Mouse (Mus musculus) CD4-positive naive resting alpha-beta T cell, adult 76 days (primary cell): Measurements from ENCODE around the gene Gm17019. TPM values are rescaled to one million over a fixed set of nuclear protein-coding genes. Genes with fewer than 3 reads are reported as not detected.

Source experiments
- total RNA-seq: library from RNA; stranded (reverse); gene quantifications from one replicate; pipeline ENCODE4 v1.2.4, GENCODE M21; 2023

Gene Gm17019
- total RNA-seq, result not detected

DNA sequence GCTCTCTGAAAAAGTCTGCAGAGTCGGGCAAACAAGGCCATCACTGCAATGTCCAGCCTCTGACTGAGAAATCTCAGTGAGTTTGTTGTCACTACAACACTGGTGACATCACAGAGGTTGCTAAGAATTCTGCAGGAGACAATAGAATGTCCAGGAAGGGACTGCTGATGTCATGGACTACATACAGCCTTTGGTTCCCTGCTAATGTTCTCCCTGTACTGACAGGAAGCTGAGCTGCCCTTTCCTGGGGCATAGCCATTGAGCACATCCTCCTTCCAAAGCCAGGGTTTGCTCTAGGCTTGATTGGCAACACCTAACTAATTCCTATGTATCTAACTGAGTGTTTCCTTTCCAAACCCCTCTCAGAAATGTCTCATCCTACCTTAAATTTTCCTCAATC, at the start of gene Gm17019:
Gene Gm17019, minus strand, starts transcription at position 101 of the 400 bp plus-strand sequence.

Other genes starting within 250 kb of the Gm17019 start
- gene Gm9758, start 118.1 kb downstream of the Gm17019 start, total RNA-seq, result not detected
- gene Speer4e, start 94.6 kb downstream of the Gm17019 start, total RNA-seq, result not detected
- gene Gm10354, start 54.1 kb downstream of the Gm17019 start, total RNA-seq, result not detected